Mouse (Mus musculus) heart, postnatal 25 days (tissue): Measurements from ENCODE around the gene Dnajb5. TPM values are rescaled to one million over a fixed set of nuclear protein-coding genes. Genes with fewer than 3 reads are reported as not detected.

ENCODE experiments used
- DNase-seq: peaks from one replicate; pipeline ENCODE4 v3.0.0; 2022; ENCODE audit warnings: low spot score
- intact Hi-C: fragments of 180-260 bp; cut with DNase I; formaldehyde crosslinking; loops from one replicate; pipeline ENCODE4 v1.15.1; 2025
- total RNA-seq, 2 experiments: library from RNA; stranded (reverse); gene quantifications; 2 replicates each; pipeline ENCODE4 v1.2.3; 2021

The Dnajb5 gene
- total RNA-seq, 2 experiments from 2014 or later: 83.5 to 93.2 TPM

GRCm38 (mm10) chr4:42941396-42941795 is 8.2 kb upstream of the Dnajb5 start:
- intact Hi-C loops: no loop called here
- DNase-seq: no peak

- intact Hi-C loops: no loop called here
- no peak for DNase-seq
Measured at GRCm38 (mm10) chr4:42943341-42943740, 6.3 kb upstream of the Dnajb5 start.

- intact Hi-C loops: no loop called here
Measured at GRCm38 (mm10) chr4:42944185-42944584, 5.4 kb upstream of the Dnajb5 start.

DNA sequence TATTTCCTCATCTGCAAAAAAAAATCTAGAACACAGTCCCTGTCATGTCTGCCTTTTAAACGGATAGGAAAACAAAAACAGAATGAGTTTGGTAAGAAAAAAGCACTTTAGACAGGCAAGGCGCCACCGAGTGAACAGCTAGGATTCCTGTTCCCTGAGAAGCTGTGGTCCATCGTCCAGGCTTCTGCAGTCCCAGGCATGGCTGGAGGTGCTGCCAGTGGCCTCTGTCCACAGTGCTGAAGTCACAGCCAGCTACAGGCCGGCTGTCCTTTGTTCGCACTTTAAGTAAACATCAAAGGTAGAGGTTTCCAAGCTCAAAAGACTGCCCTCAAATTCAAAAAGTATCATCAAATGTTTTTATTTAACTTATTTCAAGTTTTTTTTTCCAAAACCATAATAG is 4.6 kb upstream of the Dnajb5 start:
- intact Hi-C loops: no loop called here

More at GRCm38 (mm10) chr4:42944185-42944584, 5.4 kb upstream of the Dnajb5 start:
- DNase-seq: no peak

GRCm38 (mm10) chr4:42945445-42945844 is 4.2 kb upstream of the Dnajb5 start:
- intact Hi-C loops: no loop called here
- DNase-seq: no peak

More for the DNA sequence above, 4.6 kb upstream of the Dnajb5 start:
- DNase-seq: no peak

- no peak for DNase-seq
- intact Hi-C loops: loop anchor here (2.0 kb wide), 1 partner anchor 69 kb away; no protein-coding TSS in a partner anchor
Measured at GRCm38 (mm10) chr4:42945952-42946351, 3.7 kb upstream of the Dnajb5 start.

DNA sequence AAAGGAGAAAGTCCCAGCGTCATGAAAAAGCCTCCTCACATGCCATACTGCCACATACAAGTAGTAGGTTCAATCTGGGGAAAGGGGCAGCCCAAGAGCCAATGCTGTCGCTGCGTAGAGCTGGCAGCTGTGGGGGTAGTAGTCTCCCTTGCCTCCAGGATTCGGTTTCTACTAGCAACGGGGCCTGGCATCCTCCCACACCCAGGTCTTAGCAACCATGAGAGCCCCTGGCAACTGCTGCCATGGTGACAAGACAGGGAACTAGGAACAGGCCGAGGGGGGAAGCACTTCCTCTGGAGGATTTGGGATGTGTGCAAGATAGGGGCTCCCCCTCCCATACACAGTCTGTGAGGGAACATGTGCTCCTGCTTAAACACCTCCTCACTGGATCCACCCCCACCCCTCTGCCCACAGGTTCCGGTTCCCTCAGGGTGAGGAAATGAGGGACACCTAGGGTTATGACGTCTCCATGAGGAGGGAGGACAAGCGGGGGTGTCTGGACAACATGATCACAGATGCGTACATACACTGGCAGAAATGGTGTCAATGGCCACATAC is 2.8 kb upstream of the Dnajb5 start:
- intact Hi-C loops: loop anchor here (2.0 kb wide), 1 partner anchor 70 kb away; no protein-coding TSS in a partner anchor
- DNase-seq: no peak

GRCm38 (mm10) chr4:42948527-42948926 is 1.1 kb upstream of the Dnajb5 start:
- intact Hi-C loops: no loop called here
- no peak for DNase-seq

DNA sequence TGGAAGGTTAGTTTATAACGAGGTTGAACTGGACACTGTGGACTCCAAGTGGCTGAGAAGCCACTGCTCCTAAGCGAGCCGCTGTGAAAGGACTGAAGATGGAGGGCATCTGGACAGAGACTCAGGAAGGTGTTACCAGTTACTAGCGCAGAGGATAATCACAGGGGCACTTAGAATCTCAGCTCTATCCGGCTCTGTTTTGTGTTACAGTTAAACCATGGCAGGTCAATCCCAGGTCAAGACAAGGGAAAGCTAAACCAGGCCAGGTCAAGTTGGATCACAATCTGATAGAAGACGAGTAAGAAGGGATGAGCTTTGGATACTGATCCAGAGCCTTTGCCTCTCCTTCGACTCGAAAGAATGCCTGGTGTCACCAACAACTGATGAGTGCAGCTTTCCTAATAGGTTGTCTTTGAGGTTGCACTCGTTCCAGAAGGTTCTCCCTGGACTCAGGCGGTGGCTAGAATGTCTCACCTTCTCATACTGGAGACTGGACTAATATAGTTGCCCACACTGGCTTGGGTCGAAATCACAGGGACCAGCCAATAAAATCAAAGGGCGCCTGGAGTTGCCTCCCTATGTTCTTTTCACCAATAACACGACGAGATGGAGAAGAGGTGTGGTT is 451 bp upstream of the Dnajb5 start:
- intact Hi-C loops: no loop called here
- no peak for DNase-seq

DNA sequence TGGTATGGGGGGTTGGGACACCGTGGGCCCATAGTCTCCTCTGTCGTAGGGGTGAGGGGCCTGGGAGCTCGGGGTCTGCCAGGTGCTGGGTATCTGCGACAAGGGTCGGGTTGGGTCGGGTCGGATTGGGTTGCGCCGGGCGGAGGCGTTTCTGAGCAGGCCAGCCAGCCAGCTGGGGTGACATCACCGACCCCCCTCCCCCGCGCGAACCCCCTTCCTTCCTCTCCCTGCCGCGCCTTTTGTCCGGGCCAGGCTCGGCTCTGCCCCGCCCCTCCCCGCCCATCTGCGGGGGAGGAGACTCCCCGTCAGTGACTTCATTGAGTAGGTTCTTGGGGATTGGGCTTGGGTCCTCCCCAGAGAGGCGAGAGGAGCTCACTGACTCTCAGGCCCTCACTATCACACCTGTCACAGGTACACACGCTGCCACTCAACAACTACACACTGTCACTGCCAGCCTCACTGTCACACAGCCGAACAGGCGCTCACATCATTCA is 498 bp downstream of the Dnajb5 start:
- intact Hi-C loops: no loop called here
- peak; percentile 88 for DNase-seq

GRCm38 (mm10) chr4:42951206-42952195 is 1.9 kb downstream of the Dnajb5 start:
- intact Hi-C loops: no loop called here
- no peak for DNase-seq

GRCm38 (mm10) chr4:42952563-42952962 is 2.9 kb downstream of the Dnajb5 start:
- intact Hi-C loops: no loop called here
- DNase-seq: no peak

DNA sequence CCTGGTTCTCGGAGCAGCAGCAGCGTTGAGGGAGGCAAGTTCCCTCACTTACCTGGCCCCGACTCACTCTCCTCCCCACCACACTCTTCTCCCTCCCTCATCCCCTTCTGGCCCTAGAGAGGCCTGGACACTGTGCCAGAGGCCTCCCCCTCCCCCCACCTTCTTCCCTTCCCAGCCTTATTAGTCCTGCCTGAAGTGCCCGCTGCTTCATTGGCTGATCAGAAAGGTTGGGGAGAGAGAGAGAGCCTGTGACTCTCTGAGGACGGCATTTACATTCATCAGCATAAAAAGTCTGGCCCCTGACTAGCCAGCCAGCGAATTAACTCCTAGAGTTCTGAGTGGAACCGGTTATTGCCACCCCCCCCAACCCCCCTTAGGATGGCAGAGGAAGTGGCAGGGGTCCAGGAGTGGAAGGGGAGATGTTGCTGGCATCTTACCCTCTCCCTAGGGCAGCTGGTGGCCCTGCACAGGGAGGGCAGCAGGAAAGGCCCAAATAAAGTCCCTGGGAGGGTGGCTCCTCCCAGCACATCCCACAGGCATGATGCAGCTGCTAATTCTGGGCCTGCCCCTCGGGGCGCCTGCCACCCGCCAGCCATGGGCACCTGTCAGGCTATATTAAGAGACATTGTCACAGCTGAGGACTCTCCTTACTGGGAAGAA is 4.0 kb downstream of the Dnajb5 start:
- intact Hi-C loops: no loop called here
- DNase-seq: peak; percentile 55

GRCm38 (mm10) chr4:42954297-42954696 is 4.7 kb downstream of the Dnajb5 start:
- intact Hi-C loops: no loop called here
- peak; percentile 35 for DNase-seq

GRCm38 (mm10) chr4:42955200-42955599 is 5.6 kb downstream of the Dnajb5 start:
- intact Hi-C loops: no loop called here
- no peak for DNase-seq

GRCm38 (mm10) chr4:42956581-42956980 is 7.0 kb downstream of the Dnajb5 start:
- intact Hi-C loops: no loop called here

DNA sequence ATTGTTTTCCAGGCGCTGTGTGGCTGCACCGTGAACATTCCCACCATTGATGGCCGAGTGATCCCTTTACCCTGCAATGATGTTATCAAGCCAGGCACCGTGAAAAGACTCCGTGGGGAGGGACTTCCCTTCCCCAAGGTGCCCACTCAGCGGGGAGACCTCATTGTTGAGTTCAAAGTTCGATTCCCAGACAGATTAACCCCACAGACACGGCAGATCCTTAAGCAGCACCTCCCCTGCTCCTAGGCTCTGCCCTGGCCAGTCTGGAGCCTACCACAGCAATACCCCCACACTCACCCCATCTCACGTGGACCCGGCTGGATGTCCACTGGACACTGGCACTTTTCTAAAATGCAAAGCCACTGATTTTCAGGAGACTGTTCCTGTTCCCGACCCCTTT is 7.7 kb downstream of the Dnajb5 start:
- intact Hi-C loops: no loop called here
- no peak for DNase-seq

More at GRCm38 (mm10) chr4:42956581-42956980, 7.0 kb downstream of the Dnajb5 start:
- DNase-seq: no peak

- intact Hi-C loops: no loop called here
- no peak for DNase-seq
Measured at GRCm38 (mm10) chr4:42957979-42958378, 8.4 kb downstream of the Dnajb5 start.

- intact Hi-C loops: no loop called here
- DNase-seq: no peak
Measured at GRCm38 (mm10) chr4:42958942-42959341, 9.3 kb downstream of the Dnajb5 start.

GRCm38 (mm10) chr4:42959382-42959781 is 9.8 kb downstream of the Dnajb5 start:
- no peak for DNase-seq
- intact Hi-C loops: no loop called here
